8 mouse cellular contexts compared by ENCODE assay signal in genomic region chr2:93954781-93955578, GRCm38 (mm10). TPM values are rescaled to one million over a fixed set of nuclear protein-coding genes. Genes with fewer than 3 reads are reported as not detected.
DNase-seq lines count a peak whose midpoint lies in the region; ATAC-seq and TF ChIP-seq lines count a peak whose summit lies in the region.

No protein-coding gene starts in this region.

- no peak for DNase-seq in cerebellum, postnatal 4 days (ENCODE audit: low spot score in 2 of 2)
- no peak for DNase-seq in spleen, adult 2 months (ENCODE audit: low read depth in 1 of 2, low spot score in 2 of 2)
- DNase-seq in spleen, adult 18-20 months: no peak

- H3K9ac ChIP-seq in hindbrain, embryonic 12.5 days: peak overlapping the region; percentile 77; the same call in 1 of the 2 replicates
- H3K9ac ChIP-seq in liver, embryonic 16.5 days (ENCODE audit: low read depth, low read length): no peak overlapping the region
- H3K9ac ChIP-seq in stomach, embryonic 14.5 days (replicated peaks; ENCODE audit: low read depth, low read length): peak overlapping the region; percentile 2; the same call in 1 of the 2 replicates

- TF ChIP-seq CTCF in spleen, adult 2 months (IDR thresholded peaks at IDR 0.05; ENCODE audit: extremely low read depth, insufficient read depth, insufficient read length, insufficient replicate concordance): no peak

- peaks cover 18% of the 10 kb centered on the region for H3K27me3 ChIP-seq in spleen, adult 2 months (ENCODE audit: control insufficient read depth, insufficient read depth, low read length)
- H3K27me3 ChIP-seq in hindbrain, embryonic 12.5 days: peaks cover 60% of the 10 kb centered on the region
- H3K27me3 ChIP-seq in liver, embryonic 16.5 days (ENCODE audit: control insufficient read depth, insufficient read depth, low read depth, low read length): peaks cover 49% of the 10 kb centered on the region
- 0 out of 2 replicates have a peak, but pooled peaks cover 5% of the 10 kb centered on the region for H3K27me3 ChIP-seq in stomach, embryonic 14.5 days (ENCODE audit: control insufficient read depth, insufficient read depth, low read length)

- ATAC-seq in cerebellum, adult (ENCODE audit: insufficient number of reproducible peaks, low FRiP score, low TSS enrichment): peak; percentile 56
- ATAC-seq in hindbrain, embryonic 12.5 days (ENCODE audit: low FRiP score): no peak
- no peak for ATAC-seq in liver, embryonic 16.5 days (ENCODE audit: low read depth)
- no peak for ATAC-seq in stomach, embryonic 14.5 days (ENCODE audit: insufficient number of reproducible peaks, insufficient read depth, low FRiP score, low read depth)
- no peak for ATAC-seq in erythroid progenitor cell, adult 5-6 weeks (replicated peaks; ENCODE audit: low FRiP score, poor library complexity, severe bottlenecking)

- no peak for TF ChIP-seq POLR2A in spleen, adult 2 months (IDR thresholded peaks at IDR 0.05; ENCODE audit: low read depth, low read length)

- peak overlapping the region; percentile 10; the same call in 1 of the 2 replicates for H3K4me3 ChIP-seq in spleen, adult 2 months (ENCODE audit: extremely low read depth, insufficient read depth, insufficient read length)
- H3K4me3 ChIP-seq in hindbrain, embryonic 12.5 days: peak overlapping the region; percentile 68
- peak overlapping the region; percentile 52 for H3K4me3 ChIP-seq in liver, embryonic 16.5 days (ENCODE audit: low read depth, low read length)
- peak overlapping the region; percentile 69 for H3K4me3 ChIP-seq in stomach, embryonic 14.5 days (ENCODE audit: low read depth, low read length)

- H3K27ac ChIP-seq in spleen, adult 2 months (ENCODE audit: insufficient read depth, low read length): no peak overlapping the region
- no peak overlapping the region; the same call in 1 of the 2 replicates for H3K27ac ChIP-seq in hindbrain, embryonic 12.5 days
- H3K27ac ChIP-seq in liver, embryonic 16.5 days (ENCODE audit: low read length): no peak overlapping the region
- 0 out of 2 replicates have a peak overlapping the region, but pooled peaks have one; percentile 2 for H3K27ac ChIP-seq in stomach, embryonic 14.5 days (ENCODE audit: low read length)

- peak overlapping the region; percentile 99 for H3K4me2 ChIP-seq in hindbrain, embryonic 12.5 days (replicated peaks)
- H3K4me2 ChIP-seq in liver, embryonic 16.5 days (ENCODE audit: low read depth, low read length): peak overlapping the region; percentile 11
- H3K4me2 ChIP-seq in stomach, embryonic 14.5 days (replicated peaks; ENCODE audit: low read depth, low read length): peak overlapping the region; percentile 95

- H3K36me3 ChIP-seq in spleen, adult 2 months (ENCODE audit: control insufficient read depth, insufficient read depth, low read length): no peaks in the 10 kb centered on the region
- H3K36me3 ChIP-seq in hindbrain, embryonic 12.5 days: no peaks in the 10 kb centered on the region
- no peaks in the 10 kb centered on the region for H3K36me3 ChIP-seq in liver, embryonic 16.5 days (ENCODE audit: control insufficient read depth, insufficient read depth)
- H3K36me3 ChIP-seq in stomach, embryonic 14.5 days (ENCODE audit: control insufficient read depth, insufficient read depth, low read length): no peaks in the 10 kb centered on the region

- WGBS in spleen, adult 2 months: 2% methylated on average over 32 of the region's 32 CpGs
- under 1% methylated on average over 31 of the region's 32 CpGs for WGBS in hindbrain, embryonic 12.5 days
- WGBS in liver, embryonic 16.5 days (ENCODE audit: insufficient replicate concordance): 3% methylated on average over 32 of the region's 32 CpGs
- 2% methylated on average over 32 of the region's 32 CpGs for WGBS in stomach, embryonic 14.5 days

- H3K4me1 ChIP-seq in spleen, adult 2 months (ENCODE audit: control insufficient read depth, insufficient read depth, insufficient read length): peaks cover 3% of the 10 kb centered on the region; the same call in 1 of the 2 replicates
- H3K4me1 ChIP-seq in hindbrain, embryonic 12.5 days: peaks cover 22% of the 10 kb centered on the region
- H3K4me1 ChIP-seq in liver, embryonic 16.5 days (ENCODE audit: control insufficient read depth, low read depth, low read length): no peaks in the 10 kb centered on the region; the same call in 1 of the 2 replicates
- peaks cover 11% of the 10 kb centered on the region for H3K4me1 ChIP-seq in stomach, embryonic 14.5 days (ENCODE audit: control insufficient read depth, insufficient read depth, low read length)

- H3K9me3 ChIP-seq in hindbrain, embryonic 12.5 days (replicated peaks): no peaks in the 10 kb centered on the region
- no peaks in the 10 kb centered on the region for H3K9me3 ChIP-seq in liver, embryonic 16.5 days (replicated peaks; ENCODE audit: control insufficient read depth, low read length)
- H3K9me3 ChIP-seq in stomach, embryonic 14.5 days (ENCODE audit: control insufficient read depth, low read depth, low read length): no peaks in the 10 kb centered on the region

RNA-seq across cellular contexts. Expression of gene Gm13889, which starts 2.0 kb away (rescaled TPM):
- 12.3 and 15.7 TPM in 2 replicates for polyA plus RNA-seq in spleen, adult 2 months (2012; rRNA removed)
- polyA plus RNA-seq in hindbrain, embryonic 12.5 days (2016; fragmentation: Nextera tagmentation; extraction: Ambion mirVana): 7.0 and 7.9 TPM in 2 replicates
- polyA plus RNA-seq in liver, embryonic 16.5 days (2015; fragmentation: Nextera tagmentation; extraction: Ambion mirVana): 1.2 and 1.7 TPM in 2 replicates
- 26.1 and 26.8 TPM in 2 replicates for polyA plus RNA-seq in stomach, embryonic 14.5 days (2014; fragmentation: Nextera tagmentation; extraction: Ambion mirVana)
- total RNA-seq in erythroid progenitor cell, adult 5-6 weeks (2015; ENCODE audit: low replicate concordance): not detected in 2 replicates
- total RNA-seq in erythroid progenitor cell, adult 5-6 weeks (2017; ENCODE audit: low replicate concordance): not detected in 2 replicates

RNA-seq across cellular contexts. Expression of gene Gm27027, which starts 41.2 kb away (rescaled TPM):
- 0.47 TPM in 1 of 2 replicates, not detected in the other for polyA plus RNA-seq in spleen, adult 2 months (2012; rRNA removed)
- not detected in 2 replicates for polyA plus RNA-seq in hindbrain, embryonic 12.5 days (2016; fragmentation: Nextera tagmentation; extraction: Ambion mirVana)
- not detected in 2 replicates for polyA plus RNA-seq in liver, embryonic 16.5 days (2015; fragmentation: Nextera tagmentation; extraction: Ambion mirVana)
- not detected in 2 replicates for polyA plus RNA-seq in stomach, embryonic 14.5 days (2014; fragmentation: Nextera tagmentation; extraction: Ambion mirVana)
- total RNA-seq in erythroid progenitor cell, adult 5-6 weeks (2015; ENCODE audit: low replicate concordance): not detected in 2 replicates
- total RNA-seq in erythroid progenitor cell, adult 5-6 weeks (2017; ENCODE audit: low replicate concordance): not detected in 2 replicates

RNA-seq across cellular contexts. Expression of gene Alkbh3, which starts 55.6 kb away (rescaled TPM):
- polyA plus RNA-seq in spleen, adult 2 months (2012; rRNA removed): 23.2 and 24.7 TPM in 2 replicates
- polyA plus RNA-seq in hindbrain, embryonic 12.5 days (2016; fragmentation: Nextera tagmentation; extraction: Ambion mirVana): 54.5 and 59.0 TPM in 2 replicates
- polyA plus RNA-seq in liver, embryonic 16.5 days (2015; fragmentation: Nextera tagmentation; extraction: Ambion mirVana): 26.0 and 28.0 TPM in 2 replicates
- 70.1 and 70.6 TPM in 2 replicates for polyA plus RNA-seq in stomach, embryonic 14.5 days (2014; fragmentation: Nextera tagmentation; extraction: Ambion mirVana)
- total RNA-seq in erythroid progenitor cell, adult 5-6 weeks (2015; ENCODE audit: low replicate concordance): 9.7 and 31.4 TPM in 2 replicates
- 5.4 and 7.8 TPM in 2 replicates for total RNA-seq in erythroid progenitor cell, adult 5-6 weeks (2017; ENCODE audit: low replicate concordance)

Comparison
In these comparisons a context has a peak if more than half of its experiments do, and no peak if none do; other contexts are left out.
1. H3K4me3 ChIP-seq: peak in every context shown above with its lines; median percentile 69 in stomach, embryonic 14.5 days; 68 in hindbrain, embryonic 12.5 days; 52 in liver, embryonic 16.5 days; 10 in spleen, adult 2 months.
2. H3K4me2 ChIP-seq: peak in every context shown above with its lines; median percentile 99 in hindbrain, embryonic 12.5 days; 95 in stomach, embryonic 14.5 days; 11 in liver, embryonic 16.5 days.